Mouse (Mus musculus) B cell, adult 67 days (primary cell): ENCODE measurements around the gene Syk. TPM values are rescaled to one million over a fixed set of nuclear protein-coding genes. Genes with fewer than 3 reads are reported as not detected.

Experiments
- total RNA-seq, 2 experiments: library from RNA; stranded (reverse); gene quantifications; 4 replicates each; pipeline ENCODE4 v1.2.4; 2023

Syk gene
- total RNA-seq = 100 to 1,000 TPM; 832 to 999 TPM

DNA sequence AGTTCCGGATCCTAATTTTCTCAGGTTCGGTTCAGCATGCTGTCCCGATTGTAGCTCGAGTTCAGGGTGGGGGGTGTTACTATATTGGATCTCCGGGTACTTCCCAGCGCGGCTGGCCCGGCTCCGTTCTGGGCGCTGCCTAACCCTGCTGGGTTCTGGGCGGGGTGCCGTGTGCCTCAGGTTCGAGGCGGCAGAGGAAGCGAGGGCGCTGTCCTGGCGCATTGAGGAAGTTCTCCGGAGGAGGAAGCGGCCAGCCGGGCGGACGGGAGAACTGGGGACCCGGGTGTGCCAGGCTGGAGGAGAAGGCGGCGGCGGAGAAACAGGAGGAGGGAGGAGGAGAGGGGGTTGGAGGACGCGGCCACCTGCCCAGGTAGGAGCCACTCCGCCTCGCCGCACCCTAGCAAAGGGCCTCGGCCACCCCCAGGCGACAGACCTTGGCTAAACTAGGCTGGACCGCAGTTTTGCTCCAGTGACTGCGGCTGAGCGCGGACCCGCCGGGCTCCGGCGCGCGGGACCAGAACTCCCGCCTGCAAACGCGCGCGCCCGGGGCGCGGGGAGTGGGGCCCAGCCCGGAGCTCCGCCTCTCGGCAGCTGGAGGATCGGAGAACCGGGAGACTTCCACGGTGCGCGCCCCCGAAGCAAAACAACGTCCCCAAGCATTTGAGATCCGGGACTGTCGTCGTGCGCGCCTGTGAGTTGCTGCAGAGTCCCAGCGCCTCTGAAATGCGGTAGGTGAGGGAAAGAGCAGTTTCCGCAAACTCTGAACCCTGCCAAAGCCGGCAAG, at the start of gene Syk:
Gene Syk (plus strand): TSS at position 296 of the 784 bp plus-strand sequence.

Other genes starting within 250 kb of the Syk start
- 1 to 10 TPM; 1.9 to 2.8 TPM for gene Diras2, start 51.9 kb upstream of the Syk start, total RNA-seq